Mouse (Mus musculus): ENCODE results near the gene Eprs. TPM values are rescaled to one million over a fixed set of nuclear protein-coding genes. Genes with fewer than 3 reads are reported as not detected.

The Eprs gene
- polyA plus RNA-seq, 1 experiment = 11.0 TPM

DNA sequence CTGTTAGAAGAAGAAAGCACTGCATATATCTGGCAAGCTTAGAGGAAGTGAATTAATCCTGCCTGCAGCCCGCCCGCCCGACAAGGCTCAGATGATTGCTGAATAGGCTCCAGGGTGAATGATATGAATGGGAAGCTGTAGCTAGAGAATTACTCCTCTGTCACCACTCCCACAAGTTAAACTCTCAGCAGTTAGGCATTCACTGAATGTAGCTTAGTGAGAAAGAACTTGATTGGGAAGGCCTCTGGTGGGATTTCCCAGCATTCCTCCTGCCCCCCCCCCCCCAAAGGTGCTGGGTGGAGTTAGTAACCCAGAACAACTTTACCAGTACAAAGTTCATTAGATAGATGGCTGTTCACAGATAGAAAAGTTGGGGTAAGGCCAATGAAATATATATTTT, 26.3 kb upstream of the Eprs start:
- no peaks in the 10 kb centered on the region for H3K36me3 ChIP-seq (ENCODE audit: control insufficient read depth, insufficient read depth, low read length)
- H3K4me1 ChIP-seq (replicated peaks; ENCODE audit: control insufficient read depth, insufficient read depth, low read length) = 0 out of 2 replicates have a peak, but pooled peaks cover 2% of the 10 kb centered on the region
- DNase-seq = no peak
- 84% methylated on average over 3 of the region's 3 CpGs for WGBS
- H3K27me3 ChIP-seq (ENCODE audit: control insufficient read depth, insufficient read depth, low read length) = no peaks in the 10 kb centered on the region
- TF ChIP-seq POLR2A (IDR thresholded peaks at IDR 0.05; ENCODE audit: control insufficient read depth, extremely low read depth, insufficient read depth, low read length, poor library complexity) (no peak), CTCF (IDR thresholded peaks at IDR 0.05; ENCODE audit: borderline replicate concordance, control insufficient read depth, extremely low read depth, insufficient read depth, low read length, poor library complexity) (no peak)
- no peak overlapping the region for H3K27ac ChIP-seq (ENCODE audit: control insufficient read depth, insufficient read depth, low read length)
- H3K4me3 ChIP-seq (ENCODE audit: control insufficient read depth, insufficient read depth, low read length) = no peak overlapping the region

DNA sequence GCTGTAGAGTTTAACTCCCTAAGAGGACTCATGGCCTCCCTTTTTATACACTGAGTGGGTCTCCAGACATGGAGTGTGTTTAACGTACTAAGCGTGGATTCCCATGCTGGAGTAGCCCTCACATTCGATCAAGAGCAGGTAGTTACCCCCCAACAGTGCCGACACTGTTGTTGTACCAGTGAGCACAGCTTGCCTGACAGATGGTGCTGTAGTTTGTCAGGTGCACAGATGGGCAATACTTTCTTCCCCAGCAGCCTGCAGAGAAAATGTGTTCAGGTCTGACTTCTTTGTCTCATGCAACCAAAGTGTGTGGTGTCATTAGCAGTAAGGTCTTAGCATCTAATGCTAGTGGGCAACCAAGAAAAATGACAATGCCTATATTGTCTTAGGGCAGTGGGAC, 20.4 kb upstream of the Eprs start:
- H3K36me3 ChIP-seq (ENCODE audit: control insufficient read depth, insufficient read depth, low read length) = no peaks in the 10 kb centered on the region
- no peak overlapping the region for H3K4me3 ChIP-seq (ENCODE audit: control insufficient read depth, insufficient read depth, low read length)
- no peak overlapping the region for H3K27ac ChIP-seq (ENCODE audit: control insufficient read depth, insufficient read depth, low read length)
- no peaks in the 10 kb centered on the region for H3K4me1 ChIP-seq (replicated peaks; ENCODE audit: control insufficient read depth, insufficient read depth, low read length)
- TF ChIP-seq CTCF (IDR thresholded peaks at IDR 0.05; ENCODE audit: borderline replicate concordance, control insufficient read depth, extremely low read depth, insufficient read depth, low read length, poor library complexity) (no peak), POLR2A (IDR thresholded peaks at IDR 0.05; ENCODE audit: control insufficient read depth, extremely low read depth, insufficient read depth, low read length, poor library complexity) (no peak)
- no peak for DNase-seq
- WGBS = 96% methylated on average over 4 of the region's 4 CpGs
- H3K27me3 ChIP-seq (ENCODE audit: control insufficient read depth, insufficient read depth, low read length) = no peaks in the 10 kb centered on the region

DNA sequence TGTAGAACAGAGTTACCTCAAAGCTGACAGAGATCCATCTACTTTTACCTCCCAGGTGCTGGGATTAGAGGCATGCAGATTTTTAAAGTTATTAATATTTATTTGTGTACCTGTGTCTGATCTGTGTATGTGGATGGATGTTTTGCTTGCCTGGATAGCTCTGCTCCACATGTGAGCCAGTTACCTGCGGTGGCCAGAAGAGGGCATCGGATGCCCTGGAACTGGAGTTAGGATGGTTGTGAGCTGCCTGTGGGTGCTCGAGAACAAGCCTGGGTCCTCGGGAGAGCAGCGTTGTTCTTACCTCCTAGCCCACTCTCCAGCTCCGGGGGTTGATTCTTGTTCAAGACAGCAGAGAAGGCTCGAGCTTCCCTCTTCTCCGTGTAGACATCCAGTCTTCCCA, 19.4 kb upstream of the Eprs start:
- Histone ChIP-seq H3K4me1 (replicated peaks; ENCODE audit: control insufficient read depth, insufficient read depth, low read length) (no peaks in the 10 kb centered on the region), H3K36me3 (ENCODE audit: control insufficient read depth, insufficient read depth, low read length) (no peaks in the 10 kb centered on the region), H3K4me3 (ENCODE audit: control insufficient read depth, insufficient read depth, low read length) (no peak overlapping the region), H3K27me3 (ENCODE audit: control insufficient read depth, insufficient read depth, low read length) (no peaks in the 10 kb centered on the region), H3K27ac (ENCODE audit: control insufficient read depth, insufficient read depth, low read length) (no peak overlapping the region)
- WGBS = 98% methylated on average over 8 of the region's 8 CpGs
- no peak for DNase-seq
- TF ChIP-seq POLR2A (IDR thresholded peaks at IDR 0.05; ENCODE audit: control insufficient read depth, extremely low read depth, insufficient read depth, low read length, poor library complexity) (no peak), CTCF (IDR thresholded peaks at IDR 0.05; ENCODE audit: borderline replicate concordance, control insufficient read depth, extremely low read depth, insufficient read depth, low read length, poor library complexity) (peak; percentile 16; the same call in 1 of the 2 replicates)

DNA sequence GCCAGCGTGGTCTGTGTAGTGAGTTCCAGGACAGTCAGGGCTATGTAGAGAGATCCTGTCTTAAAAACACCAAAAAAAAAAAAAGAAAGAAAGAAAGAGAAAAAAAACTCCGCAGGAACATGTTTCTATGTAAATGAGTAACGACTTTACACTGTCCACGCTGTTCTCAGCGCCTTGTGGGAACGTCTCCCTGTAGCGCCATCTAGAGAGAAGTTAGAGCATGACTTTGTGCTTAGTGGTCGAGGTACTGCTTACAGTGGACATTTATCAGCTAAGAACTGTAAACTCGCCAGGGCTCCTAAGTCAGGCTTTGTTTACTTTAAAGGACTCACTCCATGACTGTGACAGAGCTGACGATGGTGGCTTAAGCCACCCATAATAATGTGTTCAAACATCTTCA, 16.7 kb upstream of the Eprs start:
- Histone ChIP-seq H3K27me3 (ENCODE audit: control insufficient read depth, insufficient read depth, low read length) (no peaks in the 10 kb centered on the region), H3K27ac (ENCODE audit: control insufficient read depth, insufficient read depth, low read length) (no peak overlapping the region), H3K36me3 (ENCODE audit: control insufficient read depth, insufficient read depth, low read length) (no peaks in the 10 kb centered on the region), H3K4me1 (replicated peaks; ENCODE audit: control insufficient read depth, insufficient read depth, low read length) (no peaks in the 10 kb centered on the region), H3K4me3 (ENCODE audit: control insufficient read depth, insufficient read depth, low read length) (no peak overlapping the region)
- 90% methylated on average over 10 of the region's 10 CpGs for WGBS
- no peak for DNase-seq
- no peak for TF ChIP-seq CTCF (IDR thresholded peaks at IDR 0.05; ENCODE audit: borderline replicate concordance, control insufficient read depth, extremely low read depth, insufficient read depth, low read length, poor library complexity)
- no peak for TF ChIP-seq POLR2A (IDR thresholded peaks at IDR 0.05; ENCODE audit: control insufficient read depth, extremely low read depth, insufficient read depth, low read length, poor library complexity)

DNA sequence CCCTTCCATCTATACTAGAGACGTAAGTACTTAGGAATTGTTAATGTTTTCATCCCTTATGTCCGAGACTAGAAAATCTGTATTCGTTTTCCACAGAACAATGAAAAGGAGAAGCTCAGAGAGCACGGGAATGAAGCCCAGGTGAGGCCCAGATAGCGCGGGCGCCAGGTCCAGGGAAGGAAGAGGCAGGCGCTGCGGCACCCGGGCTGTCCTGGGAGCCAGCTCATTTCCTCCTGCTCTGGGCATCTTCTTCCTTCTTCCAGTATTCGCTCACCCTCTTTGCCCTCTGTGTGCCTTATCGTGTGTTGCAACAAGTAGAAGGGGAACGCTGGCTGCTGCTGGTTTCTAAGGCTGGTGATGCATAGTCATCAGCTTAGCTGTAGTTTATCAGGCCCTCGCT, 13.1 kb upstream of the Eprs start:
- H3K36me3 ChIP-seq (ENCODE audit: control insufficient read depth, insufficient read depth, low read length) = no peaks in the 10 kb centered on the region
- H3K4me3 ChIP-seq (ENCODE audit: control insufficient read depth, insufficient read depth, low read length) = no peak overlapping the region
- WGBS = 95% methylated on average over 14 of the region's 14 CpGs
- H3K4me1 ChIP-seq (replicated peaks; ENCODE audit: control insufficient read depth, insufficient read depth, low read length) = no peaks in the 10 kb centered on the region
- H3K27ac ChIP-seq (ENCODE audit: control insufficient read depth, insufficient read depth, low read length) = no peak overlapping the region
- DNase-seq = no peak
- TF ChIP-seq POLR2A (IDR thresholded peaks at IDR 0.05; ENCODE audit: control insufficient read depth, extremely low read depth, insufficient read depth, low read length, poor library complexity) (no peak), CTCF (IDR thresholded peaks at IDR 0.05; ENCODE audit: borderline replicate concordance, control insufficient read depth, extremely low read depth, insufficient read depth, low read length, poor library complexity) (no peak)
- no peaks in the 10 kb centered on the region for H3K27me3 ChIP-seq (ENCODE audit: control insufficient read depth, insufficient read depth, low read length)

DNA sequence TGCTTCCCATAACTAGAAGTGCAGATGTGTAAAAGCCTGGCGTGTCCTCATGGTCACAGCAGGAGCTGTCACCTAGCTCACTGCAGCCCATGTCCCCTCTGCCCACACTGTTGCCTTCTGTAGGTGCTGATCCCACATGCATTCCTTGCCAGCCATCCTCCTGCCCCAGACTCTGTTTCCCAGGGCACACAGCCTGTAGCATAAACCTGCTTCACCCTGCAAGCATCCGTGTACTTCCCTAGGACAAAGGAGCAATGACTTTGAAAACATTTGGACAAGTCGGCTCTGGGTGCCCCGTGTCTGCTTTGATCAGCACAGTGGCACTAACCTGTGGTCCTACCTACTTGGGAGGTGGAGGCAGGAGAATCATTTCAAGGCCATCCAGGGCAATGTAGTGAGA, 12.2 kb upstream of the Eprs start:
- no peak overlapping the region for H3K4me3 ChIP-seq (ENCODE audit: control insufficient read depth, insufficient read depth, low read length)
- no peaks in the 10 kb centered on the region for H3K4me1 ChIP-seq (replicated peaks; ENCODE audit: control insufficient read depth, insufficient read depth, low read length)
- 93% methylated on average over 4 of the region's 4 CpGs for WGBS
- no peaks in the 10 kb centered on the region for H3K27me3 ChIP-seq (ENCODE audit: control insufficient read depth, insufficient read depth, low read length)
- no peaks in the 10 kb centered on the region for H3K36me3 ChIP-seq (ENCODE audit: control insufficient read depth, insufficient read depth, low read length)
- TF ChIP-seq POLR2A (IDR thresholded peaks at IDR 0.05; ENCODE audit: control insufficient read depth, extremely low read depth, insufficient read depth, low read length, poor library complexity) (no peak), CTCF (IDR thresholded peaks at IDR 0.05; ENCODE audit: borderline replicate concordance, control insufficient read depth, extremely low read depth, insufficient read depth, low read length, poor library complexity) (no peak)
- no peak for DNase-seq
- no peak overlapping the region for H3K27ac ChIP-seq (ENCODE audit: control insufficient read depth, insufficient read depth, low read length)

DNA sequence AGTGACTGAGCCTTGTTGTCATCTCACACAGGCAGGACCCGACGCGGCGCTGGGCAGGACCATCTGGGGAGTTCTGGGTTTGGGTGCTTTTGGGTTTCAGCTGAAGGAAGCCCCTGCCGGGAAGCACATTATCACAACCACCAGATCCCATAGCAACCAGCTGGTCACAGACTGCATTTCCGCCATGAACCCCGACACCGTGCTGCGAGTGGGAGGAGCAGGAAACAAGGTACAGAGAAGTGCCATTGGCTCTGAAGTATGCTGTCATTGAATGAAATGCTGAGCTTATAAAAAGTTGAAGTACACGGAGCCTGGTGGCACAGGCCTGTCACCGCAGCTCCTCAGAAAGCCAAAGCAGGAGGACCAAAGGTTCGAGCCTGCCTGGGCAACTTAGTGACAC, 10.7 kb upstream of the Eprs start:
- no peaks in the 10 kb centered on the region for H3K4me1 ChIP-seq (replicated peaks; ENCODE audit: control insufficient read depth, insufficient read depth, low read length)
- H3K36me3 ChIP-seq (ENCODE audit: control insufficient read depth, insufficient read depth, low read length) = no peaks in the 10 kb centered on the region
- no peak overlapping the region for H3K27ac ChIP-seq (ENCODE audit: control insufficient read depth, insufficient read depth, low read length)
- WGBS = 67% methylated on average over 12 of the region's 12 CpGs
- TF ChIP-seq POLR2A (IDR thresholded peaks at IDR 0.05; ENCODE audit: control insufficient read depth, extremely low read depth, insufficient read depth, low read length, poor library complexity) = no peak
- no peak for TF ChIP-seq CTCF (IDR thresholded peaks at IDR 0.05; ENCODE audit: borderline replicate concordance, control insufficient read depth, extremely low read depth, insufficient read depth, low read length, poor library complexity)
- no peak overlapping the region for H3K4me3 ChIP-seq (ENCODE audit: control insufficient read depth, insufficient read depth, low read length)
- no peak for DNase-seq
- H3K27me3 ChIP-seq (ENCODE audit: control insufficient read depth, insufficient read depth, low read length) = no peaks in the 10 kb centered on the region

All from thymus, adult 2 months (tissue).